Mouse (Mus musculus): Measurements from ENCODE around the gene Drap1.
"Not testable (repeated sequence)": the region's sequence is repeated elsewhere in the genome, so short reads cannot be mapped to it uniquely, and the experiment has no call there.

The Drap1 gene

DNA sequence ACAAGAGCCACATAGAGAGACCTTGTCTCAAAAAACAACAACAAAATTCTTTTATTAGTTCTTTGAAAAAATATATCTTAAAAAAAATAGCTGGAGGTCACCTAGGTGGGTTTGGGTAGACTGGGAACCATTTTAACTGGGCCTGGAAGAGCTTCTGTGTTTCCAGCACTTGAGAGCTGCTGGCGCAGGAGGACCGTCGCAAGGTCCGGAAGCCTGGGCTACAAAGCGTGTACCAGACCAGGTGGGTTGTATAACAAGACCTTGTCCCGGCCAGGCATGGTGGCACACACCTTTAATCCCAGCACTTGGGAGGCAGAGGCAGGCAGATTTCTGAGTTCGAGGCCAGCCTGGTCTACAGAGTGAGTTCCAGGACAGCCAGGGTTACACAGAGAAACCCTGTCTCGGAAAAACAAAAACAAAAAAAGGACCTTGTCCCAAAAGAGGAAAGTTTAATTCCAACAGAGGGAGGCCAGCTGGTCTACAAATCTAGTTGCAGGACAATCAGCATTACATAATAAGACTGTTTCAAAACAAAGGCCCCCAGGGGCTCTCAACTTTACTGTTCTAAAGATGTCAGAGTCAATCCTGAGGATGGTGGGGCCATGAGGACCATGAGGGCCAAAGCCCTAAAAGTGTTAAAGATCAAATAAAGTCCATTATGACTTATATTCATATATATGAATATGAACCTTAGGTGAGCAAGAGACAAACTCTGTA is 5.9 kb downstream of the Drap1 start:
- no peak for DNase-seq

- DNase-seq: no peak
These were observed 10.2 kb downstream of the Drap1 start for GRCm38 (mm10) chr19:5414534-5414957.

DNA sequence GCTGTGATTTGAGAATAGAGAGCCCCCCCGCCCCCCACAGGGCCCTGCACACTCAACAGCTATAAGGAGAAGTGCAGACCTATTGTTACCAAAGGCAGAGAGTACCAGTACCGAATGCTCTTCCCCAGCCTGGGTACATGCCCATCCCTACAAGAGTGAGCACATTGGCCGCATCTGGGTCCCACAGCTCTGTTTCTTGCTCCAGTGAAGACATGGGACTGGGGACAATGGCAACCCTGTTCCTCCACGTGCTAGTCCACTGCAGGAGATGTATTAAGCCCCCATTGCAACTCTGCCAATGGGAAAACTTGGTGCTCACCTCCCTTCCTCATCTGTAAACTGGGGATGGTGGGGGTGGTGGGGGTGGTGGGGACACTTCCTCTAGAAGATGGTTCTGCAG is 10.9 kb downstream of the Drap1 start:
- no peak for DNase-seq

- no peak for DNase-seq
These were observed 12.8 kb downstream of the Drap1 start for GRCm38 (mm10) chr19:5411961-5412360.

GRCm38 (mm10) chr19:5410641-5411040 is 14.1 kb downstream of the Drap1 start:
- no peak for DNase-seq

DNA sequence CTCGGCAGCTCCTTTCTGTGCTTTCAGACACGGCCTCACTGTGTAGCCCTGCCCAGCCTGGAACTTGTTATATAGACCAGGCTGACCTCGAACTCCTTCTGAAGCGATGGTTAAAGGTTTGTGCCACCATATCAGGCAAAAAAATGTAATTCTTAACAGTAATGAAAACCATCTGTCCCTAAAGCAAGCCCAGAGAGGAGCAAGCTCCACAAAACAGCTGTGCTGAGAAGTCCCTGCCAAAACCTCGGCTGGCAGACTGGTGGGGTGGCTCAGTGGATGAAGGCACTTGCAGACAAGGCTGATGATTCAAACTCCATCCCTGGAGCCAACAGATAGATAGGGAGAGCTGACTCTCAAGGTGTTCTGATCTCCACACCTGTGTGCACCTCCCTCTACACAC is 15.7 kb downstream of the Drap1 start:
- DNase-seq: no peak

GRCm38 (mm10) chr19:5408057-5409001 is 16.4 kb downstream of the Drap1 start:
- no peak for DNase-seq

GRCm38 (mm10) chr19:5407133-5407532 is 17.6 kb downstream of the Drap1 start:
- DNase-seq: peak; percentile 66

DNA sequence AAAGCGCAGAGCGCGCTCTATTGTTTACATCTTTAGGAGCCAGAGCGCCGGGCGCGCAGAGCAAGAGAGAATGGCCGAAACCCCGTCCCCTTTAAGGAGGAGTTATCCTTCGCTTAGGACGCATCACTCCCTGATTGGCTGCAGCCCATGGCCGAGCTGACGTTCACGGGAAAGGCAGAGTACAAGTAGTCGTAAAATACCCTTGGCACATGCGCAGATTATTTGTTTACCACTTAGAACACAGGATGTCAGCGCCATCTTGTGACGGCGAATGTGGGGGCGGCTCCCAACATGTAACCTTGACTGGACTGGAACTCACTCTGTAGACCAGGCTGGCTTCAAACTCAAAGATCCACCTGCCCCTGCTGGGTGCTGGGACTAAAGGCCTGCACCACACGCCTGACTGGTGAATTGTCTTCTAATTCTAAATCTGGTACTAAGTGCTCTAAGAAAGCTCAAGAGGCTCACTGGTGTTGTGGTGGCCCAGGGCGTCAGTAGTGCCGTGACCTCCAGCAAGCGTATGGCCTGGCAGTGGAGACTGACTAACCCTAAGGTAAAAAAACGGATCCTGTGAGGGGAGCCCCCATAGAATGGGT is 18.1 kb downstream of the Drap1 start:
- peak; percentile 52 for DNase-seq

DNA sequence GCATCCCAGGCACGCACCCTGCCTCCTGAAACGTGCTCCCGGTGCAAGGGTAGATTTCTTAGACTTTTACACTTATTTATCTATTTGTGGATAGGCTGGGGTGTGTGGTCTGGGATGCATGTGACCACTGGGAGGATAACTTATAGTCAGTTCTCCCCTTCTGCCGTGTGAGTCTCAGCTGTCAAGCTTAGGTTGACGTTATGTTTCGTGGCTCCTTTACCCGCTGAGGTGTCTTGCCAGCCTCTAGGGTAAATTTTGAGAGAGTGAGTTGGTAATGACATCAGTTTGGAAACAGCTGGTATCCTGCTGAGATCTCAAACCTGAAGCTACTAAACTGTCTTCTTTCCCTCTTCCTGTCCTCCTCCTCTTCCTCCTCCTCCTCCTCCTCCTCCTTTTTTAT is 18.9 kb downstream of the Drap1 start:
- DNase-seq: no peak

DNA sequence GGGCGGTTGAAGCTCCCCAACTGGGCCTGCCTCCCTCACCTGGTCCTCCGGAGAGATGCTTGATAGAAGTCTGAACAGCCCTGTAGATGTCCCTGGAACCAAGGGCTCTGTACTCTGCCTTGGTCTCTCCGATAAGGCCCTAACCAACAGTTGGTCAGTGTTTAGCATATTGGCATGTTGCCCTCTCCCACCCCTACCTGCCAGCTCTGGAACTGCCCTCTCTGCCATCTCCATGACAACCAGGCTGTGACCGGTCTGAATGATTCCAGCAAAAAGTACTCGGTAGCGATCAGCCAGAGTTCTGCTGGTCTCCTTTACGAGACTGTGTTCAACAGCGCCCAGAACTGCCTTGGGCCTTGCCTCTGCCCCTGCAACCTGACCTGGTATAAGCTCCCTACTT is 22.5 kb downstream of the Drap1 start, which contains the start of gene Tsga10ip:
Gene Tsga10ip (minus strand): TSS at position 234 of the 400 bp plus-strand sequence.
- no peak for DNase-seq

- not testable (repeated sequence) for DNase-seq
These were observed 23.7 kb downstream of the Drap1 start for GRCm38 (mm10) chr19:5401073-5401472.

DNA sequence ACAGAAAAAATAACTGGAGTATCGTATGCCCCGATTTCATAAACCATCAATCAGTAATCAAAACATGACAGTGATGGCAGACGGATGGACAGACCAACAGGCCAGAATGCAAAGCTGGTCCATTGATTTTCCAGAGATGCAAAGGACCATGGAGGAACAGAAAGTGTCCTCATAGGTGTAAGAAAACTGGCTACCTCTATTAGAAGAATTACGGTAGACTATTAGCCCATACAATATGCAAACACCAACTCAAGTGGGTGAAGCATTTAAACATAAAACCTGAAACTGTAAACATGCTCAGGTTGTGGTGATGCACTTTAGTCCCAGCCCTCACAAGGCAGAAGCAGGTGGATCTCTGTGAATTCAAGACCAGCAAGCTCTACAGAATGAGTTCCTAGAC is 29.4 kb downstream of the Drap1 start:
- DNase-seq: no peak

DNA sequence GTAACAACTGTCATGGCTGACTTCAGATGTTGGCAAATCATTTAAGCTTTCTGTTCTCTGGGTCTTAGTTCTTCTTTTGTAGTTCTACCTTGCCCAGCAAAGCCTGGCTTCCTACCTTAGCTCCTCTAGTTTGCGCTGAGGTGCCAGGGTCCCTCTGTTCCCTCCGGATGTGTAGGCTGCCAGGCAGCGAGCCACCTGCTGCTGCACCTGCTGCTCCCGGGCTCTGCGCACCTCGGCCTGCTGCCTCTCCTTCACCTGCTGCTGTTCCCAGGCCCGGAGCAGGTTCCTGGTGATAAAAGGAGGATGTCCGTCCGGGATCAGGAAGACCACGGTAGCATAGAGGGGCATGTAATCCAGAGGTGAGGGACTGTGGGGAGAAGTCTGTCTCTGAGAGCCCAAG is 30.6 kb downstream of the Drap1 start:
- DNase-seq: peak; percentile 55

GRCm38 (mm10) chr19:5392892-5393291 is 31.9 kb downstream of the Drap1 start:
- DNase-seq: peak; percentile 69

- DNase-seq: no peak
These were observed 34.4 kb downstream of the Drap1 start for GRCm38 (mm10) chr19:5390416-5390815.

- DNase-seq: peak; percentile 35
These were observed 35.1 kb downstream of the Drap1 start for GRCm38 (mm10) chr19:5389647-5390046.

DNA sequence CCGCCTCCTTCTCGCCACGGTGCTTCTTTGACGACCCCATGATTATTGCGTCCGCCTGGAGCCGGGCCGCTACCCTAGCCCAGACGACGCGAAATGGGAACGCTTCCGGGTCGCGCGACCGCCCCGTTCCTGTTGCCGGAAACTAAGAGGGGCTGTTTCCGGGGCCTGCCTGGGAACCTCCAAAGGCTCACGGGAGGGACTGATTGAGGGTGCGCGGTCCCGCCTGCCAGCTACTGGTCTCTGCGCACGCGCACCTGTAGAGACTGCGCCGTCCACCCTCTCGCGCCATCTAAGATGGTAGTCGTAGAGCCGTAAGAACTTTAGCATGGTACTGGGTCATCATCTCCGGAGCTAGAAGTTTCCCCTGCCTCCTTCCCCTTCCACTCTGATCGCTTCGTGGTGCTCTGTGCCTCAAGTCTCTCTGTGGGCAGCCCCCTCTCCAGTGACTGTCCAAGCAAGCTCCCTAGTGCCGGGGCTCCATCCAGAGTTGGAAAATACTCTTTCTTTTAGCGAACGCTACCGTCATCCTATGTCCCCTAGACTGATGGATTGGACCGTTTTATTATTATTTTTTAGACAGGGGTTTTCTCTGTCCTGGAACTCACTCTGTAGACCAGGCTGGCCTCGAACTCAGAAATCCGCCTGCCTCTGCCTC is 36.1 kb downstream of the Drap1 start, which contains the start of gene Sart1:
Gene Sart1 (minus strand): TSS at position 116 of the 655 bp plus-strand sequence.
- DNase-seq: peak; percentile 95

DNA sequence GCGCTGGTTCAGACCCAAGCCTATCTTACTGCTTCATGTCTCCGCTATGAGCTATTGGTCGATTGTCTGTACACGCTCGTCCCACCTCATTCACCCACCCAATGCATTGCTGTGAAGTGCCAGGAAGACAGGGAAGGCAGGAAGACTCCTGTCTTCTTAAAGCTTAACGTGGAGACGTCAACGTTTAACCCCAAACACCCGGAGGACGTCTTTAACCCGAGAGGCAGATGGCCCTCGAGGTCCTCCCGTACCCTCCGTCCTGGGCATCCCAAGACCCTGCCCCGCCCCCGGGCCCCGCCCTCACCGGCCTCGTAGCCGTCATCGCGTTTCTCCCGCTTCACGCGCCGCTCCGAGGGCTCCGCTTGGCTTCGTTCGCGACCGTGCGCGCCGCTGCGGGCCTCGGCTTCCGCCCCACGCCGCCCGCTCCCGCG is 36.8 kb downstream of the Drap1 start:
- DNase-seq: no peak

DNA sequence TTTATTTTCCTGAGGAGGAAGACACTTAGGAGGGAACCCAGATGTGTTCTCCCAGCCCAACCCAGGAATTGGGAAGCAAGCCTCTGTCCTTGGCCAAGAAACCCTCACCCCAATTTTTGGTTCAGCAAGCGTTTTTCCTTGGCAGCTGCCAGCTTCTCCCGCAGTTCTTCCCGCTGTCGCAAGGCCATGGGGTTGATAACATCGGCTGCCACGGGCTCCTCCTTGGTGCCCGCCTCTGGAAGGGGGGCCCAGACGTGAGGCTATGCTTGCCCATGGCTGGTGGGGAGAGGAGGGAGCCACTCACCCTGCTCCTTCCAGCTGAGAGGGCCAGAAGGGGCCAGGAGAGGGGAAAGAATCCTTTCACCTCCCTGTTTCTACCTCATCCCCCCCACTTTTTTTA is 40.1 kb downstream of the Drap1 start:
- DNase-seq: no peak

GRCm38 (mm10) chr19:5383326-5383725 is 41.5 kb downstream of the Drap1 start:
- DNase-seq: no peak

DNA sequence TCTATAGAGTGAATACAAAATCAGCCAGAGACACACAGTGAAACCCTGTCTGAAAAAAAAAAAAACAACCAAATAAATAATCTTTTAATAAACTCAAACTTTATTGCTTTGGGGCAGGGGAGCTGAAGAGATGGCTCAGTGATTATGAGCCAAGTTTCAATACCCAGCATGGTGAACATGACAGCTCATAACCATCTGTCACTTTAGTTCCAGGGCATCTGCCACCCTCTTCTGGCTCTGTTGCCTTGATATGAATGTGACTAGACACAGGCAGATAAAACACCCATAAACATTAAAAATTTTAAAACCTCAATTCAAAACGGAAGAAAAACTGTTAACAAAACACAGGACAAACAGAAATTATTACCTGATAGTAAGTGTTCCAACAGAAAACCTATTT is 47.3 kb downstream of the Drap1 start:
- DNase-seq: no peak

DNA sequence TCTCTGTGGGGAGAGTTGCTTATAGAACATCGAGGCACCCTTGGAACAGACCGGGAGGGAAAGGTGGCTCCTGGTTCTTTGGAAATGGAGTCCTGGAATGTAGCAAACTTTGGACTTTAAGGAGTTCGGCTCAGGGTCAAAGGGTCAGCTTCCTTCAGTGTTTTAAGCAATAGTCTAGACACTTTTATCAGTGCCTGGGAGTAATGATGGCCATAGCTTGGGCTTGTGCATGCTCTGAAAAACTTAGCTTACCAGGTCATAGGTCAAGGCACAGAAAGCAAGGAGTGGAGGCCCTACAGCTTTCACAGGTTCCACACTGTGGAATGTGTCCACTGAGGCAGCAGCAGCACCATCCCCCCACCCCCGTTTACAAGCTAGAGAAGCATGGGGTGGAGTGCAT is 50.0 kb downstream of the Drap1 start:
- no peak for DNase-seq

Data from cerebellum, adult 11 months (tissue).